Mouse (Mus musculus) midbrain, embryonic 14.5 days (tissue): ENCODE measurements around the gene Speer4c. TPM values are rescaled to one million over a fixed set of nuclear protein-coding genes. Genes with fewer than 3 reads are reported as not detected.
"Not testable (repeated sequence)": the region's sequence is repeated elsewhere in the genome, so short reads cannot be mapped to it uniquely, and the experiment has no call there.

Experiments
- ATAC-seq: fragments of 200-750 bp; cut with Nextera tagmentation; 2 replicates; pipeline ENCODE4 v1.8.0; 2017; ENCODE audit warnings: moderate number of reproducible peaks, moderate library complexity; ENCODE audit not compliant: low FRiP score, low TSS enrichment
- DNase-seq: peaks from one replicate; pipeline ENCODE4 v3.0.0-alpha.2; 2015
- H3K27ac ChIP-seq: fragments of 300-500 bp; sonication (generic); replicated peaks from 2 replicates; pipeline ENCODE4 v1.5.1; 2014; ENCODE audit warnings: mild to moderate bottlenecking, low read depth, low read length, moderate library complexity
- H3K27me3 ChIP-seq: fragments of 300-500 bp; sonication (generic); 2 replicates; pipeline ENCODE4 v1.6.1; 2014; ENCODE audit warnings: low read length, control low read depth, mixed read lengths; ENCODE audit not compliant: control insufficient read depth, insufficient read depth
- H3K36me3 ChIP-seq: fragments of 300-500 bp; sonication (generic); 2 replicates; pipeline ENCODE4 v1.6.1; 2014; ENCODE audit warnings: low read length, control low read depth; ENCODE audit not compliant: control insufficient read depth, insufficient read depth
- H3K4me1 ChIP-seq: fragments of 300-500 bp; sonication (generic); 2 replicates; pipeline ENCODE4 v1.6.1; 2014; ENCODE audit warnings: mild to moderate bottlenecking, antibody characterized with exemption, low read length, control low read depth; ENCODE audit not compliant: control insufficient read depth, insufficient read depth
- H3K4me2 ChIP-seq: fragments of 300-500 bp; sonication (generic); 2 replicates; pipeline ENCODE4 v1.6.1; 2014; ENCODE audit warnings: mild to moderate bottlenecking, low read length, moderate library complexity
- H3K4me3 ChIP-seq: fragments of 300-500 bp; sonication (generic); replicated peaks from 2 replicates; pipeline ENCODE4 v1.5.1; 2014; ENCODE audit warnings: low read depth, low read length
- H3K9ac ChIP-seq: fragments of 300-500 bp; sonication (generic); replicated peaks from 2 replicates; pipeline ENCODE4 v1.6.1; 2014; ENCODE audit warnings: mild to moderate bottlenecking, low read length, moderate library complexity
- H3K9me3 ChIP-seq: fragments of 300-500 bp; sonication (generic); 2 replicates; pipeline ENCODE4 v1.6.1; 2016; ENCODE audit warnings: low read length, control low read depth, mixed read lengths; ENCODE audit not compliant: control insufficient read depth
- WGBS: fragments of 180-500 bp; shearing (Covaris S2); extraction: QIAGEN DNeasy Blood & Tissue Kit; methylation state at CpG from one replicate; pipeline ENCODE4 v1.1.7; 2014; 5-methylcytosine and 5-hydroxymethylcytosine counted together
- polyA plus RNA-seq: library from polyadenylated mRNA; unstranded; fragments of >200 nt; fragmentation: Nextera tagmentation; extraction: Ambion mirVana; gene quantifications from 2 replicates; pipeline ENCODE4 v1.2.1, GENCODE M21; 2014

Speer4c gene
- polyA plus RNA-seq, 1 experiment from 2014 or later, result not detected

DNA sequence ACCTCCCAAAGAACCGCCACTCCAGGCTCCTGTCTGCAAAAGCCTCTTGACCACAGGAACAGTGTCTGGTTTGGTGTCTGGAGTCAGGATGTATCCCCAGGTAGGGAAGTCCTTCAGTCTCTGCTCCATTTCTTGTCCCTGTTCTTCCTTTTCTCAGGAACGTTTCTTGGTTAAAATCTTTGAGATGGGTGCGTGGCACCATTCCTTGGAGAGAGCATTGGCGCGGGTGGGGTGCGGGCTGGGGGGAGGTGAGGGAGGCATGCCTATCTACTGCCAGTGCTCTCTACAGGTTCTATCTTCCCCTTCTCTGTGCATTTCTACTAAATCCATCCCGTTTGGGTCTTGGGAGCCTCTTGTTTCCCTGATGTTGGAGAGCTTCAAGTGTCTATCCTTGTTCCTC lies 50.2 kb downstream of the Speer4c start:
- not testable (repeated sequence) for ATAC-seq, H3K4me1 ChIP-seq, H3K27me3 ChIP-seq, H3K9me3 ChIP-seq, H3K4me2 ChIP-seq, DNase-seq, H3K9ac ChIP-seq, H3K4me3 ChIP-seq, H3K27ac ChIP-seq, H3K36me3 ChIP-seq
- WGBS, result 76% methylated on average over 7 of the region's 7 CpGs

Other genes starting within 250 kb of the Speer4c start
- not detected in 2 replicates for gene Gm21149, start 237.7 kb downstream of the Speer4c start, polyA plus RNA-seq
- not detected in 2 replicates for gene Gm21190, start 185.0 kb downstream of the Speer4c start, polyA plus RNA-seq
- gene Gm21083, start 136.9 kb downstream of the Speer4c start, polyA plus RNA-seq, result not detected in 2 replicates
- gene Speer4d, start 95.2 kb downstream of the Speer4c start, polyA plus RNA-seq, result not detected in 2 replicates
- gene 4930572O03Rik, start 57.2 kb downstream of the Speer4c start, polyA plus RNA-seq, result not detected in 2 replicates
- gene Cacna2d1, start 220.4 kb upstream of the Speer4c start, polyA plus RNA-seq, result 46.3 and 52.9 TPM in 2 replicates